Mouse (Mus musculus) bone marrow macrophage, adult 2 months (primary cell): ENCODE data around the gene Gpr182. TPM values are rescaled to one million over a fixed set of nuclear protein-coding genes. Genes with fewer than 3 reads are reported as not detected.

Source experiments
- H3K27ac ChIP-seq: 2 replicates; pipeline ENCODE4 v1.5.1; 2012; ENCODE audit warnings: low read depth, low read length; ENCODE audit not compliant: insufficient read depth
- H3K4me1 ChIP-seq: 2 replicates; pipeline ENCODE4 v1.6.1; 2012; ENCODE audit warnings: low read length; ENCODE audit not compliant: control insufficient read depth, insufficient read depth
- H3K4me3 ChIP-seq: 2 replicates; pipeline ENCODE4 v1.5.1; 2012; ENCODE audit warnings: mild to moderate bottlenecking, low read length, moderate library complexity; ENCODE audit not compliant: insufficient read depth
- CTCF ChIP-seq: IDR thresholded peaks from 2 replicates; pipeline ENCODE4 v1.5.1; 2012; ENCODE audit warnings: low read depth, mild to moderate bottlenecking, low read length, moderate library complexity
- POLR2A ChIP-seq: IDR thresholded peaks from 2 replicates; pipeline ENCODE4 v1.6.1; 2012; ENCODE audit warnings: mild to moderate bottlenecking, low read depth, low read length, borderline replicate concordance
- polyA plus RNA-seq: library from polyadenylated mRNA; stranded (reverse); fragments of >200 nt; gene quantifications from 2 replicates; pipeline ENCODE4 v1.2.4, GENCODE M21; 2012; ENCODE audit not compliant: missing spikeins, insufficient read depth, insufficient read length

Gene Gpr182
- polyA plus RNA-seq, 1 experiment, result not detected

- Histone ChIP-seq H3K4me3 (no peak within 1 kb of the TSS), H3K4me1 (no peaks in the 10 kb centered on the region), H3K27ac (no peak within 1 kb of the TSS)
- TF ChIP-seq CTCF (no peak), POLR2A (no peak)
Observed at GRCm38 (mm10) chr10:127724178-127724577, 27.4 kb downstream of the Gpr182 start, which contains the start of gene Tac2. Gene Tac2, plus strand, starts transcription at chr10:127724478.

GRCm38 (mm10) chr10:127721671-127722418 is 29.7 kb downstream of the Gpr182 start:
- TF ChIP-seq CTCF, result no peak
- no peak for TF ChIP-seq POLR2A
- Histone ChIP-seq H3K4me3 (no peak overlapping the region), H3K27ac (no peak overlapping the region), H3K4me1 (no peaks in the 10 kb centered on the region)

DNA sequence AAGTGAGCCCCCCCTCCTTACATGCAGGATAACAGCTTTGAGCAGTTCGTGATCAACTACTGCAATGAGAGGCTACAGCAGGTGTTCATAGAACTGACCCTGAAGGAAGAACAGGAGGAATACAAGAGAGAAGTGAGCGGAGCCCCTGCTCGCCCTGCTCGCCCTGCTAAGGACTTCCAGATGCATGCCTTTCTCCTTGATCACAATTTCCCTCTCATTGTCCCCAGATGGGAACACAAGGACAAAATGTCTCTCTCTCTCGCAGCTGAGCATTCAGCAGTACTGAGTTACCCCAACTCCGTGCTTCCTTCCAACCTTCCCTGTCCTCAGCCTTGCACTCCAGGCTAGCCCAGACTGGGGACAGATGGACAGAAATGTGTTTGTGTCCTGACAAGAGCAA is 38.8 kb downstream of the Gpr182 start:
- H3K4me1 ChIP-seq, result no peaks in the 10 kb centered on the region
- H3K4me3 ChIP-seq, result no peak overlapping the region
- no peak for TF ChIP-seq POLR2A
- no peak overlapping the region for H3K27ac ChIP-seq

- H3K4me1 ChIP-seq, result no peaks in the 10 kb centered on the region
- no peak for TF ChIP-seq POLR2A
- no peak for TF ChIP-seq CTCF
- no peak overlapping the region for H3K27ac ChIP-seq
- no peak overlapping the region for H3K4me3 ChIP-seq
Observed at GRCm38 (mm10) chr10:127710331-127710730, 41.2 kb downstream of the Gpr182 start.

DNA sequence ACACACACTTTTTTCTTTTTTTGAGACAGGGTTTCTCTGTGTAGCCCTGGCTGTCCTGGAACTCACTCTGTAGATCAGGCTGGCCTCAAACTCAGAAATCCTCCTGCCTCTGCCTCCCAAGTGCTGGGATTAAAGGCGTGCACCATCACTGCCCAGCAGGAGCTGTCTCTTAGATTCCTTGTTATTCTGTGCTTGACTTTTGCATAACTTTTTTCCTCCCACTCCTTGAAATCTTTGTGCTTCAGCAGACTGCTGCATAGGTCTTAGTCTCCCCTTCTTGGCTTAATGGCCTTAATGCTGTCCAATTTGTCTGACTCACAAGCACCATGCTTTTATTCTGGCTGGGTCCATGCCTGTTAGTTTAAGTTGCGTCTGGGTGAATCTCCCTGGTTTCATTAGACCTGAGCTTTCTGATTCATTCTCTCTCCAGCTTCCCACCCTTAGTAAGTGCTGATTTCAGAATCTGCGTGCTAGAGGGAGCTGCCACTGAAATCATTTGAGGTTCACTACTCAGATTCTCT is 42.6 kb downstream of the Gpr182 start:
- H3K4me1 ChIP-seq, result no peaks in the 10 kb centered on the region
- TF ChIP-seq POLR2A, result no peak
- no peak for TF ChIP-seq CTCF
- no peak overlapping the region for H3K27ac ChIP-seq
- no peak overlapping the region for H3K4me3 ChIP-seq

DNA sequence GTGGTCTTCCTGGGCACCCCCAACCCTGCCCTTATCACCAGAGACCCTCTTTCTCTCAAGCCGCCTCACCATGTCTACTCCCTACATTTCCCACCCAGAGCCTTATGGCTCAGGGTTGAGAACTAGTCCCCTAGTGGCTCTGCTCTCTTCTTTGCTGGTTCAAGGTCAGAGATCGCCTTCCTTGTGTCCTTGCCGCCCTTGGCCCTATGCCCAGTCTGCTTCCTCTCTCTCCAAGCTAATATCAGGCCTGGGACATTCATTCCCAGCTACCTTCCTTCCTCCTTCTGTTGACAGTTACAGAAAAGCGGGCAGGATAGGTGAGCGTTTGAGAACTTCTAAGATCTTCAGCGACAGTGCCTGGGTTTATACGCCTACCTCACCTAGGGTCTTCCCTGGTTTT is 43.8 kb downstream of the Gpr182 start:
- Histone ChIP-seq H3K27ac (no peak overlapping the region), H3K4me1 (no peaks in the 10 kb centered on the region), H3K4me3 (no peak overlapping the region)
- TF ChIP-seq CTCF, result no peak
- TF ChIP-seq POLR2A, result no peak

DNA sequence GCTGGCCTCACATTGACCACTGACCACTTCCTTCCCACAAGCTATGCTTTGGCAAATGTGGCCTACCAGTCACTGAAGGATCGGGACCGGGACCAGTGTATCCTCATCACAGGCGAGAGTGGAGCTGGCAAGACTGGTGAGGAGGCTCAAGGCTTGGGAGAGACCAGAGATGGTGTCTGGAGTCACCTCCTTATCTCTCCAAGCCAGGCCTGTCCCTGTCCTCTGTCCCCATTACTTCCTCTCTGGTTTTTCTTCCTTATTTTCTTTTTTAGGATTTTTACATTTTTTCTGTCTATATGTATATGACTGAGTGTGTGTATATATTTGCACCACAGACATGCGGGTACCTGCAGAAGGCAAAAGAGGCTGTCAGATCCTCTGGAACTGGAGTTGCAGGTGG is 45.7 kb downstream of the Gpr182 start:
- Histone ChIP-seq H3K27ac (no peak overlapping the region), H3K4me3 (no peak overlapping the region), H3K4me1 (no peaks in the 10 kb centered on the region)
- TF ChIP-seq CTCF, result no peak
- TF ChIP-seq POLR2A, result no peak

DNA sequence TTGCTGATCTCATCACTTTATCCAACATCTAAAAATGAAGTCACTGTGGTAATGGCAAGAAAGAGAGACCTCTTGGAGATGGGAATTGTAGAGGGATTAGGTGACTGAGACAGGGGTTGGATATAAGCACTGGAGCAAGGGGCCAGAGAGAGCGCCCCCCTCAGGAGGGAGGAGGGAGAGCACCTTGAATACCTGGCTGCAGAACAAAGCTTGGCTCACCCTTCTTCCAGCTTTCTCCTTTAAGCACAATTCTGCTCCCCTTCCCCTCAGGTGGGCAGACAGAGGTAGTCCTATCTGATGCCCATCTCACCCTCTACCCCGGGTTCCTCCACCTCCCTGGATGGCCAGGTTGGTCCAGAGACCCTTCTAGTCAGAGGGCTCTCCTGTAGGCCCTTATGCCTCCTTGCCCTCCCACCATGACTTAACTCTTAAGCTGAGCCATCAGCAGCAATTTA is 46.7 kb downstream of the Gpr182 start, which contains the start of gene Myo1a:
TSS of gene Myo1a (plus strand) at position 405 of the 455 bp plus-strand sequence.
- Histone ChIP-seq H3K4me3 (no peak within 1 kb of the TSS), H3K27ac (no peak within 1 kb of the TSS), H3K4me1 (no peaks in the 10 kb centered on the region)
- no peak for TF ChIP-seq POLR2A
- TF ChIP-seq CTCF, result no peak

GRCm38 (mm10) chr10:127704293-127704692 is 47.2 kb downstream of the Gpr182 start:
- Histone ChIP-seq H3K4me3 (no peak overlapping the region), H3K4me1 (no peaks in the 10 kb centered on the region), H3K27ac (no peak overlapping the region)
- no peak for TF ChIP-seq CTCF
- no peak for TF ChIP-seq POLR2A

DNA sequence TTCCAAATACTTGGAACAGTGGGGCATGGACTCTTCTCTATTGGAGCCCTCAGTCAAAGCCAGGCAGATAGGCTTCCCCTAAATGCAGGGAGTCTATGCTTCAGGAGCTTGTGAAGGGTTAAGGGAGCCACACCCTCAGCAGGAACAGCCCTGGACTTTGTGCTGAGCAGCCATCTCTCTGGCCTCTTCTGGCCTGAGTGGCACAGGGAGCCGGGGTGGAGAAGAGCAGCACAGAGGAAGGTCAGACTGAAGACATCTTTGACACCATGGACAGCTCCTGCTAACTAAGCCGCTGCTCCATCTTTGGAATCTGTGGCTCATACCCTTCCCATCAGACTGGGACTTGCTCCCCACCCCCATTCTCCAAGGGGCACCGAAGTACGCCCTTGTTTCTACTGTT is 48.2 kb downstream of the Gpr182 start:
- Histone ChIP-seq H3K27ac (no peak overlapping the region), H3K4me3 (no peak overlapping the region), H3K4me1 (no peaks in the 10 kb centered on the region)
- TF ChIP-seq POLR2A, result no peak
- no peak for TF ChIP-seq CTCF

DNA sequence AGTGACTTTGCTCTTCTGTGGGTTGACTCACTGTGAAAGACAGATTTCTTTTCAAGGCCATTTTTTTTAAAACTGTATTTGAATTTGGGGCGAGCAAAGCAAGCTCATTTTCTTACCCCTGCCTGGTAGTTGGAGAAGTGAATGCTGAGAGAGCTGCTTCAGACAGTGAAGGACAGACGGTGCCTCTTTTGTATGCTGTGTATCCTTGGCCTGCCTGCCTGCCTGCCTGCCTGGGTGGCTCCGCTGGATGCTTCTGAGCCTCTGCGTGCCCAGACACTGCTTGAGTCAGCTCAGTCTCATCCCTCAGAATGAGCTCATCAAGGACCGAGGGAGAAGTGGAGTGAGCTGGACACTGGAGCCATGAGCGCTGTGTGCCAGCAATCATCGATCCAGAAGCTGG is 52.6 kb downstream of the Gpr182 start:
- Histone ChIP-seq H3K27ac (no peak overlapping the region), H3K4me3 (no peak overlapping the region), H3K4me1 (no peaks in the 10 kb centered on the region)
- TF ChIP-seq POLR2A (no peak), CTCF (no peak)

Other genes starting within 250 kb of the Gpr182 start
- gene Ndufa4l2, start 236.8 kb downstream of the Gpr182 start, polyA plus RNA-seq, result not detected in 2 replicates
- 21.0 and 22.8 TPM in 2 replicates for gene Shmt2, start 229.3 kb downstream of the Gpr182 start, polyA plus RNA-seq
- gene Nxph4, start 217.2 kb downstream of the Gpr182 start, polyA plus RNA-seq, result not detected in 2 replicates
- 361 and 418 TPM in 2 replicates for gene Lrp1, start 130.6 kb downstream of the Gpr182 start, polyA plus RNA-seq
- 128 and 144 TPM in 2 replicates for gene Stat6, start 108.7 kb downstream of the Gpr182 start, polyA plus RNA-seq
- gene Nemp1, start 84.8 kb downstream of the Gpr182 start, polyA plus RNA-seq, result 11.0 and 13.5 TPM in 2 replicates
- 21.4 and 25.4 TPM in 2 replicates for gene Nab2, start 83.2 kb downstream of the Gpr182 start, polyA plus RNA-seq
- 0.31 TPM in 1 of 2 replicates, not detected in the other for gene Myo1a, start 46.6 kb downstream of the Gpr182 start, polyA plus RNA-seq
- not detected in 2 replicates for gene Tac2, start 27.3 kb downstream of the Gpr182 start, polyA plus RNA-seq
- 4.4 and 4.6 TPM in 2 replicates for gene Zbtb39, start 12.2 kb downstream of the Gpr182 start, polyA plus RNA-seq
- not detected in 2 replicates for gene Rdh1, start 8.0 kb upstream of the Gpr182 start, polyA plus RNA-seq
- gene Rdh16f1, start 8.1 kb upstream of the Gpr182 start, polyA plus RNA-seq, result not detected in 2 replicates
- 0.60 TPM in 1 of 2 replicates, not detected in the other for gene Rdh9, start 24.7 kb upstream of the Gpr182 start, polyA plus RNA-seq
- not detected in 2 replicates for gene Rdh16, start 49.4 kb upstream of the Gpr182 start, polyA plus RNA-seq
- not detected in 2 replicates for gene Rdh19, start 98.2 kb upstream of the Gpr182 start, polyA plus RNA-seq
- not detected in 2 replicates for gene Rdh16f2, start 114.7 kb upstream of the Gpr182 start, polyA plus RNA-seq
- not detected in 2 replicates for gene Rdh7, start 137.1 kb upstream of the Gpr182 start, polyA plus RNA-seq
- not detected in 2 replicates for gene Sdr9c7, start 146.8 kb upstream of the Gpr182 start, polyA plus RNA-seq